In genomic region chr5:13337665-13338064, GRCm38 (mm10) we compare ENCODE assay signal across 19 mouse cellular contexts.
A peak's percentile ranks its signal among the peaks of the same experiment; 100 is the strongest.
DNase-seq lines count a peak whose midpoint lies in the region; ATAC-seq and TF ChIP-seq lines count a peak whose summit lies in the region.
"Had no signal": no experiment of that assay in that cellular context is flagged by ENCODE, and none has a peak within 500 bp of the region (broad histone marks: within the 10 kb centered on the region; RNA-seq: fewer than 3 reads in every experiment).

No protein-coding gene starts in this region.

- no peaks in the 10 kb centered on the region for H3K9me3 ChIP-seq in lung, postnatal 0 days (ENCODE audit: low read length)
- H3K9me3 ChIP-seq in midbrain, embryonic 11.5 days (ENCODE audit: control insufficient read depth, low read length), result no peaks in the 10 kb centered on the region
- H3K9me3 ChIP-seq in midbrain, embryonic 13.5 days, result no peaks in the 10 kb centered on the region
- H3K9me3 ChIP-seq: G1E had no signal

- H3K36me3 ChIP-seq in lung, postnatal 0 days (ENCODE audit: insufficient read depth, low read length), result no peaks in the 10 kb centered on the region
- no peaks in the 10 kb centered on the region for H3K36me3 ChIP-seq in midbrain, embryonic 11.5 days (ENCODE audit: control insufficient read depth, insufficient read depth, low read length)
- no peaks in the 10 kb centered on the region for H3K36me3 ChIP-seq in midbrain, embryonic 13.5 days
- H3K36me3 ChIP-seq: G1E had no signal

- 18% methylated on average over 1 of the region's 1 CpGs for WGBS in lung, postnatal 0 days
- WGBS in midbrain, embryonic 11.5 days, result 78% methylated on average over 1 of the region's 1 CpGs
- 92% methylated on average over 1 of the region's 1 CpGs for WGBS in midbrain, embryonic 13.5 days

- peak; percentile 53 for DNase-seq in lung, postnatal 0 days (ENCODE audit: low spot score)
- no peak for DNase-seq in lung, postnatal 10 days
- DNase-seq in midbrain, embryonic 11.5 days (ENCODE audit: low spot score, missing footprints), result peak; percentile 33
- DNase-seq: adrenal gland, adult 2 months; adrenal gland, adult 8-10 months; adrenal gland, postnatal 10 days; adrenal gland, postnatal 14 days; adrenal gland, postnatal 25 days; adrenal gland, postnatal 36 days; B cell, adult 2 months; cerebellum, adult 11 months; cerebellum, adult 11-12 months; cerebellum, adult 18-20 months had no signal

- no peak overlapping the region for H3K4me2 ChIP-seq in lung, postnatal 0 days (replicated peaks; ENCODE audit: low read depth, low read length)
- no peak overlapping the region for H3K4me2 ChIP-seq in midbrain, embryonic 11.5 days
- no peak overlapping the region for H3K4me2 ChIP-seq in midbrain, embryonic 13.5 days (replicated peaks)

- peak; percentile 62; the same call in 1 of the 2 replicates for TF ChIP-seq EP300 in lung, postnatal 0 days (IDR thresholded peaks at IDR 0.05)

- H3K27me3 ChIP-seq in lung, postnatal 0 days (replicated peaks; ENCODE audit: insufficient read depth, low read length), result no peaks in the 10 kb centered on the region
- no peaks in the 10 kb centered on the region for H3K27me3 ChIP-seq in midbrain, embryonic 11.5 days (ENCODE audit: control insufficient read depth, insufficient read depth, low read length)
- no peaks in the 10 kb centered on the region for H3K27me3 ChIP-seq in midbrain, embryonic 13.5 days
- H3K27me3 ChIP-seq: CH12.LX, Patski had no signal

- H3K9ac ChIP-seq in lung, postnatal 0 days (replicated peaks; ENCODE audit: low read depth), result no peak overlapping the region
- no peak overlapping the region for H3K9ac ChIP-seq in midbrain, embryonic 11.5 days (ENCODE audit: low read length)
- no peak overlapping the region for H3K9ac ChIP-seq in midbrain, embryonic 13.5 days (replicated peaks)

- no peak for TF ChIP-seq CTCF in lung, postnatal 0 days (IDR thresholded peaks at IDR 0.05)

- H3K4me1 ChIP-seq in lung, postnatal 0 days (ENCODE audit: insufficient read depth, low read depth, low read length), result no peaks in the 10 kb centered on the region
- H3K4me1 ChIP-seq in midbrain, embryonic 11.5 days (ENCODE audit: control insufficient read depth, insufficient read depth, low read length), result no peaks in the 10 kb centered on the region
- no peaks in the 10 kb centered on the region for H3K4me1 ChIP-seq in midbrain, embryonic 13.5 days (replicated peaks)

- ATAC-seq in lung, postnatal 0 days, result no peak
- no peak for ATAC-seq in midbrain, embryonic 11.5 days (ENCODE audit: low FRiP score)
- ATAC-seq in midbrain, embryonic 13.5 days, result no peak
- ATAC-seq: activated CD4-positive, CD25-positive, alpha-beta regulatory T cell, adult 4 months; CD4-positive, CD25-positive, alpha-beta regulatory T cell, adult 4 months; Patski had no signal

- H3K4me3 ChIP-seq in lung, postnatal 0 days (ENCODE audit: low read depth, low read length), result no peak overlapping the region
- no peak overlapping the region for H3K4me3 ChIP-seq in midbrain, embryonic 11.5 days (ENCODE audit: low read depth, low read length)
- no peak overlapping the region for H3K4me3 ChIP-seq in midbrain, embryonic 13.5 days (replicated peaks)

- no peak overlapping the region for H3K27ac ChIP-seq in lung, postnatal 0 days (ENCODE audit: low read length)
- H3K27ac ChIP-seq in midbrain, embryonic 11.5 days (ENCODE audit: low read depth, low read length), result no peak overlapping the region
- no peak overlapping the region for H3K27ac ChIP-seq in midbrain, embryonic 13.5 days
